Mouse (Mus musculus) embryo, embryonic 10 days (tissue): ENCODE data around the gene Pex5l.

Source experiments
- DNase-seq: peaks from one replicate; pipeline ENCODE4 v3.0.0-alpha.2; 2015; ENCODE audit warnings: low spot score

Pex5l gene

GRCm38 (mm10) chr3:33142901-33143461 lies at the start of gene Pex5l:
Pex5l (minus strand) TSS chr3:33143247.
- peak; percentile 85 for DNase-seq

- peak; percentile 11 for DNase-seq
Observed at GRCm38 (mm10) chr3:33165186-33165585, 22.1 kb upstream of the Pex5l start.

GRCm38 (mm10) chr3:33163821-33164220 lies 20.8 kb upstream of the Pex5l start:
- no peak for DNase-seq

GRCm38 (mm10) chr3:33143592-33143991 lies 545 bp upstream of the Pex5l start:
- no peak for DNase-seq

GRCm38 (mm10) chr3:33142398-33142797 lies 649 bp downstream of the Pex5l start:
- DNase-seq = peak; percentile 60

- no peak for DNase-seq
Observed at GRCm38 (mm10) chr3:33129944-33130343, 13.1 kb downstream of the Pex5l start.

- DNase-seq = no peak
Observed at GRCm38 (mm10) chr3:33124796-33125195, 18.3 kb downstream of the Pex5l start.

GRCm38 (mm10) chr3:33105785-33106184 lies 37.3 kb downstream of the Pex5l start:
- no peak for DNase-seq

- DNase-seq = no peak
Observed at GRCm38 (mm10) chr3:33103501-33103900, 39.5 kb downstream of the Pex5l start.

GRCm38 (mm10) chr3:33098550-33099295 lies 44.3 kb downstream of the Pex5l start:
- DNase-seq = no peak

- DNase-seq = no peak
Observed at GRCm38 (mm10) chr3:33093646-33094045, 49.4 kb downstream of the Pex5l start.

- peak; percentile 73 for DNase-seq
Observed at GRCm38 (mm10) chr3:33090001-33090400, 53.0 kb downstream of the Pex5l start.

GRCm38 (mm10) chr3:33089470-33089869 lies 53.6 kb downstream of the Pex5l start:
- DNase-seq = no peak

GRCm38 (mm10) chr3:33088276-33088675 lies 54.8 kb downstream of the Pex5l start:
- no peak for DNase-seq

- DNase-seq = peak; percentile 47
Observed at GRCm38 (mm10) chr3:33082806-33083338, 60.2 kb downstream of the Pex5l start.

- DNase-seq = no peak
Observed at GRCm38 (mm10) chr3:33081793-33082192, 61.3 kb downstream of the Pex5l start.

GRCm38 (mm10) chr3:33079658-33080057 lies 63.4 kb downstream of the Pex5l start:
- DNase-seq = no peak

- no peak for DNase-seq
Observed at GRCm38 (mm10) chr3:33079171-33079570, 63.9 kb downstream of the Pex5l start.

- no peak for DNase-seq
Observed at GRCm38 (mm10) chr3:33075696-33076095, 67.4 kb downstream of the Pex5l start.

- no peak for DNase-seq
Observed at GRCm38 (mm10) chr3:33074266-33074981, 68.6 kb downstream of the Pex5l start.

GRCm38 (mm10) chr3:33073905-33074265 lies 69.2 kb downstream of the Pex5l start:
- no peak for DNase-seq

- DNase-seq = no peak
Observed at GRCm38 (mm10) chr3:33070771-33071170, 72.3 kb downstream of the Pex5l start.

- DNase-seq = no peak
Observed at GRCm38 (mm10) chr3:33068146-33068545, 74.9 kb downstream of the Pex5l start.
